Mouse (Mus musculus): ENCODE results near the gene Spem2. TPM values are rescaled to one million over a fixed set of nuclear protein-coding genes. Genes with fewer than 3 reads are reported as not detected.

Spem2 gene
- polyA plus RNA-seq, 1 experiment from 2014 or later, result not detected

DNA sequence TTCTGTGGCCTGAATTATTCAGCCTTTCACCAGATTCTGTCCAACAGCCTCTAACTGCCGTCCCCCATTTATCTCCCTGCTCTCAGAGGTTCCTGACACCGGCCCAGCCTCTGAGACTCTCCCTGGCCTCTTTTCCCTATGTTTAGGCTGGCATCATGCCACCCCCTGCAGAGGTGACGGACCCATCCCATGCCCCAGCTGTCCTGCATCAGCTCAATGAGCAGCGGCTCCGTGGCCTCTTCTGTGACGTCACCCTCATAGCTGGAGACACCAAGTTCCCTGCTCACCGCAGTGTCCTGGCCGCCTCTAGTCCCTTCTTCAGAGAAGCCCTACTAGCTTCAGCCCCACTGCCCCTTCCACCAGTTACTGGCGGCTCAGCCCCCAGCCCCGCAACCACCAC is 42.5 kb downstream of the Spem2 start:
- peaks cover 30% of the 10 kb centered on the region for H3K4me1 ChIP-seq

DNA sequence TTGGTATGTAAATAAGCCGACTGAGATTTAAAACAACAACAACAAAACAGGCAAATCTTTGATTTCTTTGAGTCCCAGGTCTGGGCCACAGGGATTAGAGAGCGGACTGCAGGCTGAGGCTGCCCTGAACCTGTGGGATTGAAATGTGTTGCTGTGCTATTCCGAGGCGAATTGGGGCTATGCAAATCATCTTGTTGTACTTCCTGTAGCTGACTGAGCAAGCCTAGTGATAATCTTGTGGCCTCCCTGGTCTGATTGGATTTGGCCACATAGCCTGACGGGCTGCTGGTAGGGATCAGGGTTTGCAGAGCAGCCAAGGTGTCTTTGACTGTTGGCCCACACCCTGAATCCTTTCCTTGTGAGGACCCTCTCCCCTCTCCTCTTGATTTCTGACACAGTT is 43.3 kb downstream of the Spem2 start:
- Histone ChIP-seq H3K27ac (no peak overlapping the region), H3K9me3 (replicated peaks) (no peaks in the 10 kb centered on the region), H3K4me1 (peaks cover 30% of the 10 kb centered on the region), H3K4me2 (no peak overlapping the region), H3K27me3 (no peaks in the 10 kb centered on the region), H3K9ac (no peak overlapping the region), H3K4me3 (replicated peaks) (no peak overlapping the region), H3K36me3 (peaks cover 15% of the 10 kb centered on the region; the same call in 1 of the 2 replicates)
- ATAC-seq (replicated peaks; ENCODE audit: low FRiP score), result no peak
- WGBS, result 63% methylated on average over 5 of the region's 5 CpGs

More for the DNA sequence above, 42.5 kb downstream of the Spem2 start:
- Histone ChIP-seq H3K36me3 (peaks cover 15% of the 10 kb centered on the region; the same call in 1 of the 2 replicates), H3K27ac (no peak overlapping the region), H3K9me3 (replicated peaks) (no peaks in the 10 kb centered on the region), H3K4me3 (replicated peaks) (no peak overlapping the region), H3K27me3 (no peaks in the 10 kb centered on the region), H3K9ac (no peak overlapping the region), H3K4me2 (no peak overlapping the region)
- WGBS, result 56% methylated on average over 10 of the region's 10 CpGs
- no peak for ATAC-seq (replicated peaks; ENCODE audit: low FRiP score)

DNA sequence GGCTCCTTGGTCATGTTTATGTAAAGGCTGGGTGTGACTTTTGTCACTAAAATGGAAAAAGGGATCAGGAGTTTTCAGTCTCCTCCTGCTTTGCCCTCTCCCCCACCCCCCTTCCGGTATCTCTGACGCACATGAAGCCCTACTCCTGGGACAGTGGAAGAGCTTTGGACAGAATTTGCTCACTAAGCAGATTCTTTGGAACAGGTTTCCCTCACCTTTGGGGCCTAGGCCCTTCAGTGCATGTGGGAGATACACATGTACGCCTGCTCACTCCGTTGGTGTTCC is 50.7 kb downstream of the Spem2 start:
- H3K27ac ChIP-seq, result peak overlapping the region; percentile 68
- H3K4me2 ChIP-seq, result peak overlapping the region; percentile 75
- no peaks in the 10 kb centered on the region for H3K27me3 ChIP-seq
- no peak for ATAC-seq (replicated peaks; ENCODE audit: low FRiP score)
- H3K4me3 ChIP-seq (replicated peaks), result peak overlapping the region; percentile 86; the same call in 1 of the 2 replicates
- H3K36me3 ChIP-seq, result no peaks in the 10 kb centered on the region
- 50% methylated on average over 4 of the region's 4 CpGs for WGBS
- H3K9ac ChIP-seq, result no peak overlapping the region
- H3K4me1 ChIP-seq, result peaks cover 31% of the 10 kb centered on the region
- no peaks in the 10 kb centered on the region for H3K9me3 ChIP-seq (replicated peaks)

DNA sequence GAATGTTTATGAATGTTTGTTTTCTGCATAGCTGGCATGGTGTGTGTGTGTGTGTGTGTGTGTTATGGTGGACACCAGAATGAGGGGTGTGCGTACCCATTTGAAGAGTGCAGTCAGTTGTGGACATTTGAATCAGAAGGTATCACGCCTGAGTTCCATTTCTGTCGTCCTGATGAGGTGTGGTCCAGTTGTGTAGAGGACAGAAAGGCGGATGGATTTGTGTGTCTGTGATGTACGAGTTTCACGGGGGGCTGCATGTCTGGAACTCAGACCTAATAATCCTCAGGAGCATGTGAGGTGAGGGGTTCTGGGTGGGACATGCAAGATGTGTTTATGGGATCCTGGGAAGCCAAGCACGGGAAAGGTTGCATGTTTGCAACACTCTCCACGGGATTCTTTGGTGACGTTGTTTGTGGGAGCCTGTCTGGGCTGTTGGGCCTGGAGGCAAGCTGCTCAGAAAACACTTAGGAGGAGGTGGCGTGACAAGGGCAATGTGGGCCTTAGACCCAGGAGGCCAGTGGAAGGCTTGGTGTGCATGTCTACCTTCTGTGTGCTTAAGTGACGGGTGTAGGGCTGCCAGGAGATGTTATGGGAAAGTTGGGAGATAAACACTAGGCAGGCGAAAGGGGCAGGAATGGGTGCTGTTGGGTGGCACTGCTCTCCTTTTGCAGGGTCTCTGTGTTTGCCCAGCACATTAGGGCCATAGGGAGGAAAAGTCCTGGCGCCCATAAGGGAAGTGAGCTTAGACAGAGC is 51.2 kb downstream of the Spem2 start:
- H3K4me2 ChIP-seq, result peak overlapping the region; percentile 75
- no peak overlapping the region for H3K9ac ChIP-seq
- H3K4me1 ChIP-seq, result peaks cover 31% of the 10 kb centered on the region
- no peaks in the 10 kb centered on the region for H3K27me3 ChIP-seq
- H3K9me3 ChIP-seq (replicated peaks), result no peaks in the 10 kb centered on the region
- H3K4me3 ChIP-seq (replicated peaks), result peak overlapping the region; percentile 86
- ATAC-seq (replicated peaks; ENCODE audit: low FRiP score), result no peak
- peak overlapping the region; percentile 87 for H3K27ac ChIP-seq
- 55% methylated on average over 13 of the region's 13 CpGs for WGBS
- no peaks in the 10 kb centered on the region for H3K36me3 ChIP-seq

Other genes starting within 250 kb of the Spem2 start
- 26.6 and 27.9 TPM in 2 replicates for gene Wrap53, start 238.2 kb downstream of the Spem2 start, polyA plus RNA-seq (2015; fragmentation: Nextera tagmentation; extraction: Ambion mirVana)
- 175 and 195 TPM in 2 replicates for gene Trp53, start 238.1 kb downstream of the Spem2 start, polyA plus RNA-seq (2015; fragmentation: Nextera tagmentation; extraction: Ambion mirVana)
- 11.2 and 13.5 TPM in 2 replicates for gene Atp1b2, start 212.5 kb downstream of the Spem2 start, polyA plus RNA-seq (2015; fragmentation: Nextera tagmentation; extraction: Ambion mirVana)
- 0.30 and 0.49 TPM in 2 replicates for gene Shbg, start 200.6 kb downstream of the Spem2 start, polyA plus RNA-seq (2015; fragmentation: Nextera tagmentation; extraction: Ambion mirVana)
- 17.8 and 23.1 TPM in 2 replicates for gene Sat2, start 196.4 kb downstream of the Spem2 start, polyA plus RNA-seq (2015; fragmentation: Nextera tagmentation; extraction: Ambion mirVana)
- 29.2 TPM in 2 replicates for gene Fxr2, start 185.5 kb downstream of the Spem2 start, polyA plus RNA-seq (2015; fragmentation: Nextera tagmentation; extraction: Ambion mirVana)
- gene Sox15, start 163.2 kb downstream of the Spem2 start, polyA plus RNA-seq (2015; fragmentation: Nextera tagmentation; extraction: Ambion mirVana), result 0.18 and 0.19 TPM in 2 replicates
- gene Mpdu1, start 155.8 kb downstream of the Spem2 start, polyA plus RNA-seq (2015; fragmentation: Nextera tagmentation; extraction: Ambion mirVana), result 71.8 and 78.0 TPM in 2 replicates
- gene Cd68, start 152.3 kb downstream of the Spem2 start, polyA plus RNA-seq (2015; fragmentation: Nextera tagmentation; extraction: Ambion mirVana), result 10.0 and 14.1 TPM in 2 replicates
- 586 and 589 TPM in 2 replicates for gene Eif4a1, start 146.0 kb downstream of the Spem2 start, polyA plus RNA-seq (2015; fragmentation: Nextera tagmentation; extraction: Ambion mirVana)
- gene Senp3, start 136.4 kb downstream of the Spem2 start, polyA plus RNA-seq (2015; fragmentation: Nextera tagmentation; extraction: Ambion mirVana), result 91.6 and 95.2 TPM in 2 replicates
- 0.45 and 0.53 TPM in 2 replicates for gene Tnfsf13, start 132.7 kb downstream of the Spem2 start, polyA plus RNA-seq (2015; fragmentation: Nextera tagmentation; extraction: Ambion mirVana)
- 9.1 and 11.1 TPM in 2 replicates for gene Tnfsf12, start 122.6 kb downstream of the Spem2 start, polyA plus RNA-seq (2015; fragmentation: Nextera tagmentation; extraction: Ambion mirVana)
- gene Tnfsfm13, start 122.4 kb downstream of the Spem2 start, polyA plus RNA-seq (2015; fragmentation: Nextera tagmentation; extraction: Ambion mirVana), result 4.5 and 7.0 TPM in 2 replicates
- gene Polr2a, start 59.8 kb downstream of the Spem2 start, polyA plus RNA-seq (2015; fragmentation: Nextera tagmentation; extraction: Ambion mirVana), result 29.9 and 31.1 TPM in 2 replicates
- 0.27 and 0.36 TPM in 2 replicates for gene Slc35g3, start 56.5 kb downstream of the Spem2 start, polyA plus RNA-seq (2015; fragmentation: Nextera tagmentation; extraction: Ambion mirVana)
- gene Zbtb4, start 52.6 kb downstream of the Spem2 start, polyA plus RNA-seq (2015; fragmentation: Nextera tagmentation; extraction: Ambion mirVana), result 1.9 and 2.8 TPM in 2 replicates
- 11.4 and 12.3 TPM in 2 replicates for gene Chrnb1, start 22.5 kb downstream of the Spem2 start, polyA plus RNA-seq (2015; fragmentation: Nextera tagmentation; extraction: Ambion mirVana)
- 2.0 and 2.5 TPM in 2 replicates for gene Fgf11, start 16.6 kb downstream of the Spem2 start, polyA plus RNA-seq (2015; fragmentation: Nextera tagmentation; extraction: Ambion mirVana)
- 8.3 TPM in 2 replicates for gene Tmem102, start 12.8 kb downstream of the Spem2 start, polyA plus RNA-seq (2015; fragmentation: Nextera tagmentation; extraction: Ambion mirVana)
- gene Gm39566, start 3.2 kb downstream of the Spem2 start, polyA plus RNA-seq (2015; fragmentation: Nextera tagmentation; extraction: Ambion mirVana), result not detected in 2 replicates
- gene Spem1, start 3.7 kb upstream of the Spem2 start, polyA plus RNA-seq (2015; fragmentation: Nextera tagmentation; extraction: Ambion mirVana), result 0.14 and 0.32 TPM in 2 replicates
- 5.6 and 7.6 TPM in 2 replicates for gene Nlgn2, start 19.3 kb upstream of the Spem2 start, polyA plus RNA-seq (2015; fragmentation: Nextera tagmentation; extraction: Ambion mirVana)
- 409 and 443 TPM in 2 replicates for gene Tmem256, start 20.0 kb upstream of the Spem2 start, polyA plus RNA-seq (2015; fragmentation: Nextera tagmentation; extraction: Ambion mirVana)
- gene Plscr3, start 27.9 kb upstream of the Spem2 start, polyA plus RNA-seq (2015; fragmentation: Nextera tagmentation; extraction: Ambion mirVana), result 96.5 and 105 TPM in 2 replicates
- 5.8 and 7.3 TPM in 2 replicates for gene Tnk1, start 40.3 kb upstream of the Spem2 start, polyA plus RNA-seq (2015; fragmentation: Nextera tagmentation; extraction: Ambion mirVana)
- 0.32 TPM in 1 of 2 replicates, not detected in the other for gene Tmem95, start 59.6 kb upstream of the Spem2 start, polyA plus RNA-seq (2015; fragmentation: Nextera tagmentation; extraction: Ambion mirVana)
- 9.4 and 10.1 TPM in 2 replicates for gene Kctd11, start 62.9 kb upstream of the Spem2 start, polyA plus RNA-seq (2015; fragmentation: Nextera tagmentation; extraction: Ambion mirVana)
- gene Acap1, start 77.1 kb upstream of the Spem2 start, polyA plus RNA-seq (2015; fragmentation: Nextera tagmentation; extraction: Ambion mirVana), result 0.58 and 0.62 TPM in 2 replicates
- gene 2810408A11Rik, start 82.5 kb upstream of the Spem2 start, polyA plus RNA-seq (2015; fragmentation: Nextera tagmentation; extraction: Ambion mirVana), result 12.6 and 13.0 TPM in 2 replicates
- gene Neurl4, start 82.6 kb upstream of the Spem2 start, polyA plus RNA-seq (2015; fragmentation: Nextera tagmentation; extraction: Ambion mirVana), result 9.3 and 10.8 TPM in 2 replicates
- gene Gps2, start 95.4 kb upstream of the Spem2 start, polyA plus RNA-seq (2015; fragmentation: Nextera tagmentation; extraction: Ambion mirVana), result 77.8 and 86.2 TPM in 2 replicates
- gene Eif5a, start 103.5 kb upstream of the Spem2 start, polyA plus RNA-seq (2015; fragmentation: Nextera tagmentation; extraction: Ambion mirVana), result 1,729 and 1,795 TPM in 2 replicates
- gene Ybx2, start 117.3 kb upstream of the Spem2 start, polyA plus RNA-seq (2015; fragmentation: Nextera tagmentation; extraction: Ambion mirVana), result 6.3 and 7.5 TPM in 2 replicates
- gene Slc2a4, start 129.7 kb upstream of the Spem2 start, polyA plus RNA-seq (2015; fragmentation: Nextera tagmentation; extraction: Ambion mirVana), result 17.3 and 22.1 TPM in 2 replicates
- gene Cldn7, start 146.3 kb upstream of the Spem2 start, polyA plus RNA-seq (2015; fragmentation: Nextera tagmentation; extraction: Ambion mirVana), result 173 and 178 TPM in 2 replicates
- 31.0 and 31.7 TPM in 2 replicates for gene Ctdnep1, start 162.7 kb upstream of the Spem2 start, polyA plus RNA-seq (2015; fragmentation: Nextera tagmentation; extraction: Ambion mirVana)
- 116 and 120 TPM in 2 replicates for gene Elp5, start 164.1 kb upstream of the Spem2 start, polyA plus RNA-seq (2015; fragmentation: Nextera tagmentation; extraction: Ambion mirVana)
- gene Gabarap, start 172.7 kb upstream of the Spem2 start, polyA plus RNA-seq (2015; fragmentation: Nextera tagmentation; extraction: Ambion mirVana), result 447 and 450 TPM in 2 replicates
- gene Phf23, start 177.3 kb upstream of the Spem2 start, polyA plus RNA-seq (2015; fragmentation: Nextera tagmentation; extraction: Ambion mirVana), result 75.8 and 78.8 TPM in 2 replicates
- 38.2 and 43.2 TPM in 2 replicates for gene Dvl2, start 182.1 kb upstream of the Spem2 start, polyA plus RNA-seq (2015; fragmentation: Nextera tagmentation; extraction: Ambion mirVana)
- gene Acadvl, start 196.9 kb upstream of the Spem2 start, polyA plus RNA-seq (2015; fragmentation: Nextera tagmentation; extraction: Ambion mirVana), result 78.1 and 83.0 TPM in 2 replicates
- 12.9 and 15.2 TPM in 2 replicates for gene Dlg4, start 198.5 kb upstream of the Spem2 start, polyA plus RNA-seq (2015; fragmentation: Nextera tagmentation; extraction: Ambion mirVana)
- gene Asgr1, start 235.6 kb upstream of the Spem2 start, polyA plus RNA-seq (2015; fragmentation: Nextera tagmentation; extraction: Ambion mirVana), result 1.3 and 2.3 TPM in 2 replicates